Mouse (Mus musculus) frontal cortex, postnatal 36 days (tissue): ENCODE results near the gene Per2.
"Not testable (repeated sequence)": the region's sequence is repeated elsewhere in the genome, so short reads cannot be mapped to it uniquely, and the experiment has no call there.

Experiments used
- DNase-seq, 2 experiments: peaks; one replicate each; pipeline ENCODE4 v3.0.0; 2022; ENCODE audit warnings: low spot score in 2 of 2

Gene Per2

DNA sequence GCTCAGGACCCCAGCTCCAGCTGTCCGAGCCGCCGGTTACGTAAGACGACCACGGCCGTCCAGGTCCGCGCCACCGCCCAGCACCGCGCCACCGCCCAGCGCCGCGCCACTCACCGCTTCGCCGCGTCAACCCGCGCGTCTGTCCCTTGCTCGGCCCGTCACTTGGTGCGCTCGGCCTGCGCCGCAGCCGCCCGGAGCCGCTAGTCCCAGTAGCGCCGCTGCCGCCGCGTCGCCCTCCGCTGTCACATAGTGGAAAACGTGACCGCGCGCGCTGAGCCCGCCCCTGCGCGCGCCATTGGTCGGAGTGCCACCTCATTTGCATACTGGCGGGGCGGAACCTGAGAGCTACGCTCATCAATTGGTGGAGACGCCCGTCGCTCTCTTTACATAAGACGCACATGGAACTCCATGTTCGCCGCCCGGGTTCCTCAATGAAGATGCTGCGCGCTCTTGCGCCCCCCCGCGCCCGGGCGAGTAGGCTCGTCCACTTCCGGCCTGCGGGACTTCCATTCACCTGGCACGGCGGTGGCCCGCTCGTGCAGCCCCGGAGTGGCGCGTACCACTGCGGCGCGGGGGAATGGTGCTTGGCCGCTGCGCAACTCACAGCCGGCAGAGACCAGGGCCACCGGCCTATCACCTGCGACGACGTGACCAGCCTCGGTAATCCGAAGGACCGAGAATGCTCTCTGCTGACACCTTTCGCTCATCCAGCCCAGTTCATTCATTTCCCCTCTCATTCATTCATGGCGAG, at the start of gene Per2:
TSS of gene Per2 (minus strand) at position 266 of the 751 bp plus-strand sequence.
- peak; percentile 99 to 100 for DNase-seq

DNA sequence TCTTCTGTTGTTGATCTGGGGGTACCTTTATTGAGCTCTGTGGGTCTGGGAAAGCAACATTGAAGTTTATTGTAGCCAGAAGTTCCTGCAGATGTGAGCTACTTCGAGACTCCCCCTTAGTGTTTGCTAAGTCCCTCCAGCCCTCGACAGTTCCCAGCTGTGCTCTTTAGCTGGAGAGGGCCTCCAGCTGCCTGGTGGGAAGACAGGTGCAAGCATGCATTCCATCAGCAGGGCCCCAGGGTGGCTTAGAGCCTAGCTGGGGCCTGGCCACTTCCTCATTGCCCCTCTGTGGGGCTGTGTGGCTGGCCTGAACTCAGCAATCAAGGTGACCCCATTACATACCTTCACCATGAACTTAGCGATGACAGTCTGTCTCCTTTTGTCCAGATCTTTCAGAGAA, 45.5 kb upstream of the Per2 start:
- DNase-seq, result no peak

- no peak for DNase-seq
These were observed 39.5 kb upstream of the Per2 start for GRCm38 (mm10) chr1:91498579-91498978.

- DNase-seq, result no peak
These were observed 36.2 kb upstream of the Per2 start for GRCm38 (mm10) chr1:91495321-91495720.

- peak; percentile 90 for DNase-seq
These were observed 35.5 kb upstream of the Per2 start, which contains the start of gene Traf3ip1 for GRCm38 (mm10) chr1:91494457-91495140. Gene Traf3ip1 (plus strand): TSS chr1:91494647.

- DNase-seq, result no peak
These were observed 34.8 kb upstream of the Per2 start for GRCm38 (mm10) chr1:91493938-91494337.

DNA sequence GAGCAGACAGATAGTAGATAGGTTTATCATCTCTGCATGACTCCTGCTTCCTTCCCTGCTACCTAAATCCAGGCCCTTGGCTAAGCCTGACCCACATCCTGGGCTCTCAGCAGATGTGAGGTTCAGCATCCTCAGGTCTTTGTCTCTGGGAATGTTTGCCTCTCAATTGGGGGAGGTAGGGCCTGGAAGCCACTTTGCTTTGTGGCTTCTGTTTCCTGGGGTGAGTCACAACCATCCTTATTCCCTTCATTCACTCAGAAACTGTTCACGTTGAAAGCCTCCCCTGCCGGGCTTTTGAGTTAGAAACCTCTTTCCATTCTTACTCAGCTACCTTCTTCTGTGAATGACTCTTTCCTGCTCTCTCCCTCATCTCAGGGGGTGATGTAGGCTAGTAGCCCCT, 33.6 kb upstream of the Per2 start:
- DNase-seq, result no peak

DNA sequence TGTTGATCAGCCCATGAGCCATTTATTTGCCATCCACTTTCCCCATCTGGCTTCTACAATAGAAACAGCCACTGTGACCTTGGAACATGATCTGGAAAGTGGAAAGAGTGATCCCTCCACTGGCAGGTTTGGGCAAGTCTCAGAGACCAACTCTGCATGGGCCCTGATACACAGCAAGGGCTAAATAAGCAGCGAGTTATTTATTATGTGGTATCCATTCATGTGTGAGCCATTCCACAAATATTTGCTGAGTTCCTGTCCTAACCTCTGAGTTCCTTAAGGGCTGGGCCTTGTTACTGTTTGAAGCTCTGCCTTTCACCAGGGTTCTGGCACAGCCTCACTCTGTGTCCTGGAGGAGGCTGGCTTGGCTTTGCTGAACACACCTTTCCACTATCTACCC, 31.2 kb upstream of the Per2 start:
- no peak for DNase-seq

DNA sequence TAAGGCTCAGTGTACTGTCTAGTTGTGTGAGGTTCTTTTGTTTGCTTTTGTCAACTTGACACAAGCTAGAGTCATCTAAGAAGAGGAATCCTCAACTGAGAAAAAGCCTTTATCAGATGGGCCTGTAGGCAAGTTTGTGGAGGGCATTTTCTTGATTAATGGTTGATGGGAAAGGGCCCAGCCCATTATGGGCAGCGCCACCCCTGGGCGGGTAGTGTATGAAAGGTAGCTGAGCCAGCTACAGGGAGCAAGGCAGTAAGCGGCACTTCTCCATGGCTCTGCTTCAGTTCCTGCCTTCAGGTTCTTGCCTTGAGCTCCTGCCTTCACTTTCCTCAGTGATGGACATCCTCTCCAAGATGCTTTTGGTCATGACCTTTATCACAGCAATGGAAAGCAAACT, 27.0 kb upstream of the Per2 start:
- no peak for DNase-seq

DNA sequence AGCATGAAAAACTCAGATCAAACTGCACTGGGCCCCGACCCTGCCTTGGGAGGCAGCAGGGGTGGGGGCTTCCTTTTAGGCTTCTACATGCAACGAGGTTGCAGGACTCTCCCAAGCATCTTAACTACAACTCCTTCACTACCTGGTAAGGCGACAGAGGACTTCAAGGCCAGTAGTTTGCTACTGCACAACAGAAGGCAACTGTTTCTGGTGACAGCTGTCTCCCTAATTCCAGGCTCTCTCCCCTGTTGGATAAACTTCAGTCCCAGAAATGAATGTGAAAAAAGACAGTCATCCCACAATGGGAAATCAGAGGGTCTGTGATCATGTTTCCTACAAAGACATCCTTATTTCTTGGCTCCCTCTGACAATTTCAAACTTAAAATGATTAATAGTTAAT, 26.3 kb upstream of the Per2 start:
- no peak for DNase-seq

GRCm38 (mm10) chr1:91484011-91484346, 24.9 kb upstream of the Per2 start:
- DNase-seq, result no peak

DNA sequence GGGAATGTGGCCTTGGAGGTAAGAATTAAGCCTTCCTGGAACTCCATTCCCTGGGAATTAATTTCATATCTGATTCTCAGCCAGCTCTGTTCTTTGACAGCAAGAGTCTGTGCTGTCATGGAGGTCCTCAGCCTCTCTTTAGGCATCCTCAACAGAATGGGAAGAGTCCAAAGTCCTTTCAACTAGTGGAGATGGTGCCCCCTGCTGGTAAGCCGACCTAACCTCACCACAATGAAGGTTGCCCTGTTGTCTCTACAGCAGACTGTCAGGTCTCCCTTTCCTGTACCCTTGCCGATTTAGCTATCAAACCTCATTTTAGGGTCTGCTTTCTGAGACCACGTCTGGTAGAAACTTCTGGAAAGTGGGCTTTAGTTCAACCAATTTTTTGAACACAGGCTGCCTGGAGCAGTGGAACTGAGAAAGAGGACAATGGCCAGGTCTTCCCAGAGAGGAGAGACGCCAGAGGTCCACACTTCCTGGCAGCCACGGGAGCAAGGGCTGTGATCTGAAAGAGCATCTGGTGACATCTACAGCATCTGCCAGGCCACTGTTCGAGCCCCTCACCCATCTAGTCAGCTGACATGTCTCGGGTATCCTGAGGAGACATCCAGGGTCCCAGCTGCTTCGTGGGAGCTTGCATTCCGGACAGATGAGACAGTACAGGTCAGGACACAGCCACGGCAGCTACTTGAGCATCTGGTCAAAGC, 24.3 kb upstream of the Per2 start:
- DNase-seq, result peak; percentile 79

DNA sequence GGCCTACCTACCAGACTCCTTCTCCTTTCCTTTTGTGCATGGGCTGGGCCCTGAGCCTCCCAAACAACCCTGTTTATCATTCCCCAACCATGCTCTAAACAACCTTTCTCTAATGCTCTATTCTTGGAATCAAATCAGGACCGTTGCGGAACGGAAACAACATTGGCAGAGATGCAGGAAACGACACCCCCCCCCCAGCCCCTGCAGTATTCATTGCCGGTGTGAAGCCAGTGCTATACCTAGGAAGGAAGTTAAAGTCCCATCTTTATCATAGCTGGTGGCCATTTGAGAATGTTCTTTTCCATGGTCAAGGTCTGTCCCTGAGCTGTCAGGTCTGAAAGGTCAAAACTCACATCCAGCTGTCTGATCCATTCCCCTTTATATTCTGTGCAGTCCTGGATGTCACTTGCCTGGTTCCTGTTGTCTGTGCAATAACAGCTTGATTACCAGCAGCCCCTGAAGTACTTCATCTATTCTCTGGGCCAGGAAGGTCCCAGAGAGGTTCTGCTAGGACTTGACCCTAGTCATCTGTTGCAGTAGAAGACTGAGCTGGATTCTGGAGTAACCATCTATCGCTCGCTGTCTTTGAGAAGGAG, 23.6 kb upstream of the Per2 start:
- DNase-seq, result no peak

GRCm38 (mm10) chr1:91478958-91479357, 19.8 kb upstream of the Per2 start:
- no peak for DNase-seq

- not testable (repeated sequence) for DNase-seq
These were observed 19.0 kb upstream of the Per2 start for GRCm38 (mm10) chr1:91478145-91478544.

- DNase-seq, result no peak
These were observed 10.8 kb upstream of the Per2 start for GRCm38 (mm10) chr1:91469888-91470419.

DNA sequence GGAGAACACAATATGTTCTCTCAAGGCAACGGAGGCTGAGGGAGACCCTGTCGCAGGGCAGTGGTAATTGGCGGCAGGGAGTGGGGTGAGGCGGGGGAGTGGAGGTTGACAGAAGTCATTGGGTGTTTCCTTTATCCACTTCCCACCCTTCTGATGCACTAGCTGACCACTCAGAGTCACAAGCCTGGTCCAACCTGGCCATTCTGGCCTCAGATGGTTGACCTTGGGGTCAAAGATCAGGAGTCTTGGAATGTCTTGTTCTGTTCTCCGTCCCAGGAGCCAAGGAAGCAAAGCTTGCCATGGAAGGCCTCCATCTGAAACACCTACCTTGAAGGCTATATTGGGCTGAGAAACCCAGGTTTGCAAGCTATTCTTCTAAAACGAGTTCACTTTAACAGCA, 7.1 kb upstream of the Per2 start:
- DNase-seq, result no peak

- DNase-seq, result no peak
These were observed 6.1 kb upstream of the Per2 start for GRCm38 (mm10) chr1:91465244-91465643.

DNA sequence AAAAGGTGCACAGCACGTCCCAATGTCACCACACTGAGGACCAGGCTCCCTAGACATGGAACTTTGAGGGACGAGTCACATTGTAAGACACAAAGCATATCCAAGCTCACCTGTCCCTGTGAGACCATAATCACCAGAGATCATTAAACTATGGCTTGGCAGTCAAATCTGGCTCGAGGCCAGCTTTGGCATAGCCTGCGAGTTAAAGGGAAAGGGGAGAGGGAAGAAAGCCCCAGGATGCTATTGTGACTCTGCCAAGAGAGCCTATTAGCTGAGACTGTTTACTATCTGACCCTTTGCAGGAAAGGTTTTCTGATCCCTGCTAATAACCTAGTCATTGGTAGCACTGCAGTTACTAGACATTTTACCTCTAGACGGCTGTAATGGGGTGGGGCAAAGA, 5.3 kb upstream of the Per2 start:
- no peak for DNase-seq

GRCm38 (mm10) chr1:91463336-91463995, 4.3 kb upstream of the Per2 start:
- no peak for DNase-seq

DNA sequence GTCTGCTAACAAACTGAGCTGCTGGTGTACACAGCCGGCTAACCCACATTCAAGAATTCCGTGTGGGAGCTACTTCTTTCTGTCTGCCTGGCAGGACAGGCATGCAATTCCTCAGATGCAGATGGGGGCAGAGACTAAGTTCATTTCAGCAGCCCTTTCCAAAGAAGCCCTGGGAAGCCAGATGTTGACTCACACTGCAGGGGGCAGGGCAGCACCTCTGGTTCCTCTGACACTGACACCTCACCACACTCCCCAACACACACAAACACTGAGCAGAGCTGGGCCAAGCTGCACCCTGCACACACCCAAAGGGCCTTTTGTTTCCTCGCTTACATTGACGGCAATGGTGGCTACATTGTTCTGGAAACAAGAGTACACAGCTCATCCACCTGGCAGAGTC, 1.4 kb upstream of the Per2 start:
- no peak for DNase-seq

DNA sequence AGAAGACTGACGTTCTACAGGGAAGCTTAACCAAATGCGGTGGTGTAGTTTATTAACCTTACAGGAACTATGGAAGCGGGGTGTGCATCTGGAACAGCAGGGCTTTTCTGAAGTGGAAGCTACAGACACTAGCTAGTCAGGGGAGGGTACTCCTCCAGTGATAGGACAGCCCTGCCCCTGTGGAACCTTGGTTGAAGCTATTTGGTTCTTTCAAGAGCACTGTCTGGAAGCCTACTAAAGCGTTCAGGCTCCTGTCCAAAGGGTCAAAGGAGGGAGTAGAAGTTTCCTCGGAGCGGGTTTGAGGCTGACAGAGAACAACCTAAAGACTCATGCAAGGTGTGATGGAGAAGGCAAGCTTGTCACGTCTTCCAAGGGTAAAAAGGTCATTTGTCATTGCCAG, 945 bp upstream of the Per2 start:
- no peak for DNase-seq
